Mouse (Mus musculus): ENCODE measurements around the gene Tmprss6. TPM values are rescaled to one million over a fixed set of nuclear protein-coding genes. Genes with fewer than 3 reads are reported as not detected.

Gene Tmprss6
- polyA plus RNA-seq, 1 experiment from 2014 or later = 0.28 TPM

- H3K4me3 ChIP-seq = peak overlapping the region; percentile 59
- ATAC-seq (ENCODE audit: low read depth) = 0 out of 2 replicates have a peak, but pooled peaks have one; percentile 8
- H3K9me3 ChIP-seq = no peaks in the 10 kb centered on the region
- 53% methylated on average over 11 of the region's 11 CpGs for WGBS
- H3K27me3 ChIP-seq = peaks cover 29% of the 10 kb centered on the region
- peak overlapping the region; percentile 85 for H3K4me2 ChIP-seq
- peaks cover 71% of the 10 kb centered on the region for H3K4me1 ChIP-seq (replicated peaks)
- H3K9ac ChIP-seq = peak overlapping the region; percentile 76
- H3K36me3 ChIP-seq = no peaks in the 10 kb centered on the region
- no peak overlapping the region for H3K27ac ChIP-seq (replicated peaks)
Measured at GRCm38 (mm10) chr15:78405098-78405497, 63.3 kb downstream of the Tmprss6 start.

- Histone ChIP-seq H3K4me3 (no peak overlapping the region), H3K9ac (no peak overlapping the region), H3K4me2 (peak overlapping the region; percentile 85), H3K27ac (replicated peaks) (peak overlapping the region; percentile 61), H3K9me3 (no peaks in the 10 kb centered on the region), H3K4me1 (replicated peaks) (peaks cover 62% of the 10 kb centered on the region), H3K36me3 (no peaks in the 10 kb centered on the region), H3K27me3 (peaks cover 17% of the 10 kb centered on the region)
- no peak for ATAC-seq (ENCODE audit: low read depth)
- 44% methylated on average over 1 of the region's 1 CpGs for WGBS
Measured at GRCm38 (mm10) chr15:78403896-78404295, 64.5 kb downstream of the Tmprss6 start.

- ATAC-seq (ENCODE audit: low read depth) = no peak
- H3K4me3 ChIP-seq = no peak overlapping the region
- H3K36me3 ChIP-seq = no peaks in the 10 kb centered on the region
- WGBS = 51% methylated on average over 3 of the region's 3 CpGs
- H3K27me3 ChIP-seq = peaks cover 11% of the 10 kb centered on the region
- peaks cover 62% of the 10 kb centered on the region for H3K4me1 ChIP-seq (replicated peaks)
- no peak overlapping the region for H3K9ac ChIP-seq
- H3K4me2 ChIP-seq = peak overlapping the region; percentile 85
- H3K9me3 ChIP-seq = no peaks in the 10 kb centered on the region
- peak overlapping the region; percentile 61 for H3K27ac ChIP-seq (replicated peaks)
Measured at GRCm38 (mm10) chr15:78403301-78403741, 65.1 kb downstream of the Tmprss6 start.

GRCm38 (mm10) chr15:78402423-78402822, 66.0 kb downstream of the Tmprss6 start:
- Histone ChIP-seq H3K27me3 (0 out of 2 replicates have a peak, but pooled peaks cover 2% of the 10 kb centered on the region), H3K4me1 (replicated peaks) (peaks cover 59% of the 10 kb centered on the region), H3K4me2 (no peak overlapping the region), H3K27ac (replicated peaks) (0 out of 2 replicates have a peak overlapping the region, but pooled peaks have one; percentile 46), H3K9me3 (no peaks in the 10 kb centered on the region), H3K9ac (no peak overlapping the region), H3K36me3 (no peaks in the 10 kb centered on the region), H3K4me3 (no peak overlapping the region)
- ATAC-seq (ENCODE audit: low read depth) = no peak
- 74% methylated on average over 7 of the region's 7 CpGs for WGBS

- peak overlapping the region; percentile 19; the same call in 1 of the 2 replicates for H3K9ac ChIP-seq
- ATAC-seq (ENCODE audit: low read depth) = no peak
- WGBS = 54% methylated on average over 4 of the region's 4 CpGs
- no peak overlapping the region for H3K4me3 ChIP-seq
- H3K27me3 ChIP-seq = no peaks in the 10 kb centered on the region
- no peaks in the 10 kb centered on the region for H3K9me3 ChIP-seq
- H3K36me3 ChIP-seq = no peaks in the 10 kb centered on the region
- no peak overlapping the region for H3K4me2 ChIP-seq
- H3K27ac ChIP-seq (replicated peaks) = peak overlapping the region; percentile 46
- H3K4me1 ChIP-seq (replicated peaks) = peaks cover 54% of the 10 kb centered on the region
Measured at GRCm38 (mm10) chr15:78401921-78402320, 66.5 kb downstream of the Tmprss6 start.

- ATAC-seq (ENCODE audit: low read depth) = no peak
- Histone ChIP-seq H3K4me1 (replicated peaks) (peaks cover 52% of the 10 kb centered on the region), H3K9me3 (no peaks in the 10 kb centered on the region), H3K36me3 (no peaks in the 10 kb centered on the region), H3K9ac (peak overlapping the region; percentile 19; the same call in 1 of the 2 replicates), H3K27me3 (no peaks in the 10 kb centered on the region), H3K27ac (replicated peaks) (peak overlapping the region; percentile 46), H3K4me3 (no peak overlapping the region), H3K4me2 (no peak overlapping the region)
- 72% methylated on average over 6 of the region's 6 CpGs for WGBS
Measured at GRCm38 (mm10) chr15:78401345-78401744, 67.1 kb downstream of the Tmprss6 start.

- no peak for ATAC-seq (ENCODE audit: low read depth)
Measured at GRCm38 (mm10) chr15:78395478-78395962, 72.9 kb downstream of the Tmprss6 start, which contains the start of gene Tex33. Gene Tex33, minus strand, starts transcription at chr15:78395912.

GRCm38 (mm10) chr15:78390855-78391254, 77.6 kb downstream of the Tmprss6 start:
- no peaks in the 10 kb centered on the region for H3K36me3 ChIP-seq
- no peaks in the 10 kb centered on the region for H3K27me3 ChIP-seq
- 82% methylated on average over 3 of the region's 3 CpGs for WGBS
- no peak overlapping the region for H3K4me3 ChIP-seq
- H3K4me1 ChIP-seq (replicated peaks) = no peaks in the 10 kb centered on the region
- no peak overlapping the region for H3K27ac ChIP-seq (replicated peaks)
- H3K9ac ChIP-seq = no peak overlapping the region
- 0 out of 2 replicates have a peak, but pooled peaks cover 4% of the 10 kb centered on the region for H3K9me3 ChIP-seq
- no peak overlapping the region for H3K4me2 ChIP-seq
- no peak for ATAC-seq (ENCODE audit: low read depth)

More at GRCm38 (mm10) chr15:78395478-78395962, 72.9 kb downstream of the Tmprss6 start, which contains the start of gene Tex33:
- no peak within 1 kb of the TSS for H3K4me2 ChIP-seq
- no peaks in the 10 kb centered on the region for H3K27me3 ChIP-seq
- H3K9ac ChIP-seq = no peak within 1 kb of the TSS
- 0 out of 2 replicates have a peak, but pooled peaks cover 4% of the 10 kb centered on the region for H3K9me3 ChIP-seq
- WGBS = 87% methylated on average over 8 of the region's 8 CpGs
- no peak within 1 kb of the TSS for H3K4me3 ChIP-seq
- H3K4me1 ChIP-seq (replicated peaks) = no peaks in the 10 kb centered on the region
- H3K36me3 ChIP-seq = no peaks in the 10 kb centered on the region
- no peak within 1 kb of the TSS for H3K27ac ChIP-seq (replicated peaks)

Other genes starting within 250 kb of the Tmprss6 start
- 1.1 and 1.9 TPM in 2 replicates for gene Ncf4, start 223.8 kb downstream of the Tmprss6 start, polyA plus RNA-seq (2015; fragmentation: Nextera tagmentation; extraction: Ambion mirVana)
- gene Csf2rb2, start 162.9 kb downstream of the Tmprss6 start, polyA plus RNA-seq (2015; fragmentation: Nextera tagmentation; extraction: Ambion mirVana) = 0.13 and 0.54 TPM in 2 replicates
- 0.48 and 1.1 TPM in 2 replicates for gene Csf2rb, start 142.9 kb downstream of the Tmprss6 start, polyA plus RNA-seq (2015; fragmentation: Nextera tagmentation; extraction: Ambion mirVana)
- not detected in 2 replicates for gene Tex33, start 72.7 kb downstream of the Tmprss6 start, polyA plus RNA-seq (2015; fragmentation: Nextera tagmentation; extraction: Ambion mirVana)
- gene Tst, start 62.7 kb downstream of the Tmprss6 start, polyA plus RNA-seq (2015; fragmentation: Nextera tagmentation; extraction: Ambion mirVana) = 7.9 and 11.4 TPM in 2 replicates
- gene Mpst, start 62.2 kb downstream of the Tmprss6 start, polyA plus RNA-seq (2015; fragmentation: Nextera tagmentation; extraction: Ambion mirVana) = 2.3 and 2.9 TPM in 2 replicates
- 120 and 122 TPM in 2 replicates for gene Kctd17, start 40.1 kb downstream of the Tmprss6 start, polyA plus RNA-seq (2015; fragmentation: Nextera tagmentation; extraction: Ambion mirVana)
- 0.06 TPM in 1 of 2 replicates, not detected in the other for gene Il2rb, start 26.6 kb upstream of the Tmprss6 start, polyA plus RNA-seq (2015; fragmentation: Nextera tagmentation; extraction: Ambion mirVana)
- 7.4 and 8.5 TPM in 2 replicates for gene C1qtnf6, start 62.8 kb upstream of the Tmprss6 start, polyA plus RNA-seq (2015; fragmentation: Nextera tagmentation; extraction: Ambion mirVana)
- 0.25 and 0.29 TPM in 2 replicates for gene Sstr3, start 76.1 kb upstream of the Tmprss6 start, polyA plus RNA-seq (2015; fragmentation: Nextera tagmentation; extraction: Ambion mirVana)
- 6.4 and 8.8 TPM in 2 replicates for gene Rac2, start 104.1 kb upstream of the Tmprss6 start, polyA plus RNA-seq (2015; fragmentation: Nextera tagmentation; extraction: Ambion mirVana)
- 7.3 and 7.7 TPM in 2 replicates for gene Cyth4, start 128.4 kb upstream of the Tmprss6 start, polyA plus RNA-seq (2015; fragmentation: Nextera tagmentation; extraction: Ambion mirVana)

Data from neural tube, embryonic 13.5 days (tissue).